Mouse (Mus musculus) myocyte (in vitro differentiated cells): ENCODE measurements at regions not wholly inside any gene's neighbourhood (a gene's known extent, or its start where the extent isn't known, plus 50 kb on each side); places are given as distances from the start of the nearest gene placed in this dataset.

ENCODE experiments used
- H3K27me3 ChIP-seq: one replicate; pipeline ENCODE4 v1.6.1; 2011; ENCODE audit not compliant: control insufficient read depth, insufficient read depth, insufficient read length
- H3K36me3 ChIP-seq: one replicate; pipeline ENCODE4 v1.6.1; 2011; ENCODE audit not compliant: control insufficient read depth, insufficient read depth
- H3K4me2 ChIP-seq: one replicate; pipeline ENCODE4 v1.6.1; 2011; ENCODE audit warnings: low read depth, control low read depth
- H3K4me3 ChIP-seq: one replicate; pipeline ENCODE4 v1.5.1; 2011; ENCODE audit warnings: mild to moderate bottlenecking, control low read depth, moderate library complexity
- H3K79me2 ChIP-seq: one replicate; pipeline ENCODE4 v1.6.1; 2011; ENCODE audit not compliant: control insufficient read depth, insufficient read depth
- H3ac ChIP-seq: one replicate; pipeline ENCODE4 v1.6.1; 2011; ENCODE audit not compliant: control insufficient read depth, insufficient read length
- CEBPB ChIP-seq: IDR thresholded peaks from 2 replicates; pipeline ENCODE4 v1.6.1; 2011; ENCODE audit warnings: mild to moderate bottlenecking, moderate library complexity; ENCODE audit not compliant: poor library complexity, insufficient read depth, severe bottlenecking
- E2F4 ChIP-seq: IDR thresholded peaks from one replicate; pipeline ENCODE4 v1.6.1; 2011; ENCODE audit warnings: mild to moderate bottlenecking, control low read depth, moderate library complexity; ENCODE audit not compliant: insufficient read depth
- MAX ChIP-seq: IDR thresholded peaks from one replicate; pipeline ENCODE4 v1.6.1; 2011; ENCODE audit warnings: low read depth, mild to moderate bottlenecking, control low read depth
- MYOD1 ChIP-seq, 3 experiments: IDR thresholded peaks; one replicate each; pipeline ENCODE4 v1.6.1; 2011; ENCODE audit warnings: control low read depth in 2 of 3, low read depth in 2 of 3, mild to moderate bottlenecking in 2 of 3, moderate library complexity in 1 of 3; ENCODE audit not compliant: insufficient read length in 2 of 3, control insufficient read depth in 1 of 3
- MYOG ChIP-seq, 3 experiments: IDR thresholded peaks; one replicate each; pipeline ENCODE4 v1.6.1; 2011; ENCODE audit warnings: control low read depth in 2 of 3, low read depth in 2 of 3, mild to moderate bottlenecking in 2 of 3; ENCODE audit not compliant: insufficient read length in 2 of 3, control insufficient read depth in 1 of 3, insufficient read depth in 1 of 3
- POLR2A ChIP-seq: IDR thresholded peaks from one replicate; pipeline ENCODE4 v1.6.1; 2011; ENCODE audit warnings: low read depth, mild to moderate bottlenecking, control low read depth, moderate library complexity; ENCODE audit not compliant: insufficient read length
- POLR2AphosphoS2 ChIP-seq: IDR thresholded peaks from one replicate; pipeline ENCODE4 v1.6.1; 2011; ENCODE audit warnings: low read depth, control low read depth; ENCODE audit not compliant: insufficient read length
- REST ChIP-seq: IDR thresholded peaks from one replicate; pipeline ENCODE4 v1.6.1; 2011; ENCODE audit warnings: mild to moderate bottlenecking, control low read depth, moderate library complexity; ENCODE audit not compliant: insufficient read depth, insufficient read length
- SRF ChIP-seq: IDR thresholded peaks from one replicate; pipeline ENCODE4 v1.6.1; 2011; ENCODE audit warnings: low read depth; ENCODE audit not compliant: control insufficient read depth, insufficient read length
- TCF12 ChIP-seq: IDR thresholded peaks from one replicate; pipeline ENCODE4 v1.6.1; 2011; ENCODE audit warnings: mild to moderate bottlenecking, control low read depth; ENCODE audit not compliant: poor library complexity, insufficient read depth, severe bottlenecking
- TCF3 ChIP-seq: IDR thresholded peaks from one replicate; pipeline ENCODE4 v1.6.1; 2011; ENCODE audit warnings: low read depth, control low read depth; ENCODE audit not compliant: insufficient read length
- USF1 ChIP-seq: IDR thresholded peaks from one replicate; pipeline ENCODE4 v1.6.1; 2011; ENCODE audit warnings: low read depth, mild to moderate bottlenecking, control low read depth, moderate library complexity

- Histone ChIP-seq H3K27me3 (no peaks in the 10 kb centered on the region), H3K4me2 (no peak overlapping the region), H3ac (no peak overlapping the region), H3K79me2 (no peaks in the 10 kb centered on the region), H3K36me3 (no peaks in the 10 kb centered on the region), H3K4me3 (no peak overlapping the region)
- no peak for TF ChIP-seq MAX
- TF ChIP-seq POLR2AphosphoS2: no peak
- TF ChIP-seq TCF3: no peak
Observed at GRCm38 (mm10) chr9:98684336-98684735, 82.9 kb upstream of the Mrps22 start.

DNA sequence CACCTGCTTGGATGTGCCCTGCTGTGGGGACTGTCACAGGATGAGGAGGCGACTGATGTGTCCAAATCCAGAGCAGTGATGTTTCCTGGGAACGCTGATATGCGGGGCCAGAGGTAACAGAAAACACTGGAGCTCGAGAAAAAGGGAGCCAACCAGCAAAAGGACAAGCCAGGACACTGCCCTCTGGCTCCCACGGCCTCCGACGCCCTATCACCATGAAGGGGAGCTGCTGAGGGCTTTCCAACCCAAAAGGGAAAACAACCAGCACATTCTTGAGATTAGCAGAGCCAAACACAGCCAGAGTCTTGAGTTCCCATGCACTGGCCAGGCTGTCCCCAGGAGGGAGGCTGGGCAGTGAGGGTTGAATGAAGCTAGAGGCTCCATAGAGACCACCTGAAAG is 74.2 kb upstream of the Mrps22 start:
- peaks cover 5% of the 10 kb centered on the region for H3K27me3 ChIP-seq
- no peaks in the 10 kb centered on the region for H3K79me2 ChIP-seq
- H3ac ChIP-seq: no peak overlapping the region
- H3K36me3 ChIP-seq: no peaks in the 10 kb centered on the region
- no peak overlapping the region for H3K4me2 ChIP-seq
- TF ChIP-seq E2F4 (no peak), REST (no peak), MYOG (IDR thresholded peaks at IDR 0.05; ENCODE audit: control insufficient read depth in 1 of 3, insufficient read depth in 1 of 3, insufficient read length in 2 of 3, low read depth in 2 of 3) (no peak), POLR2AphosphoS2 (no peak), SRF (no peak), MYOD1 (IDR thresholded peaks at IDR 0.05; ENCODE audit: control insufficient read depth in 1 of 3, insufficient read length in 2 of 3, low read depth in 2 of 3) (no peak), TCF12 (no peak)
- no peak overlapping the region for H3K4me3 ChIP-seq

- peaks cover 5% of the 10 kb centered on the region for H3K27me3 ChIP-seq
- no peak overlapping the region for H3ac ChIP-seq
- no peak overlapping the region for H3K4me3 ChIP-seq
- H3K4me2 ChIP-seq: no peak overlapping the region
- no peaks in the 10 kb centered on the region for H3K36me3 ChIP-seq
- H3K79me2 ChIP-seq: no peaks in the 10 kb centered on the region
- TF ChIP-seq USF1 (no peak), CEBPB (no peak), SRF (no peak), MAX (no peak), REST (no peak), POLR2AphosphoS2 (no peak), POLR2A (no peak), TCF12 (no peak), MYOG (IDR thresholded peaks at IDR 0.05; ENCODE audit: control insufficient read depth in 1 of 3, insufficient read depth in 1 of 3, insufficient read length in 2 of 3, low read depth in 2 of 3) (no peak)
Observed at GRCm38 (mm10) chr9:98673461-98674114, 72.1 kb upstream of the Mrps22 start.

- Histone ChIP-seq H3K36me3 (no peaks in the 10 kb centered on the region), H3K27me3 (peaks cover 5% of the 10 kb centered on the region), H3K4me3 (no peak overlapping the region), H3K4me2 (no peak overlapping the region), H3ac (no peak overlapping the region), H3K79me2 (no peaks in the 10 kb centered on the region)
- TF ChIP-seq MYOG (IDR thresholded peaks at IDR 0.05; ENCODE audit: control insufficient read depth in 1 of 3, insufficient read depth in 1 of 3, insufficient read length in 2 of 3, low read depth in 2 of 3) (no peak), MAX (no peak), REST (no peak), USF1 (no peak), E2F4 (no peak), CEBPB (no peak), MYOD1 (IDR thresholded peaks at IDR 0.05; ENCODE audit: control insufficient read depth in 1 of 3, insufficient read length in 2 of 3, low read depth in 2 of 3) (no peak), POLR2AphosphoS2 (no peak), SRF (no peak), TCF3 (no peak), TCF12 (no peak), POLR2A (no peak)
Observed at GRCm38 (mm10) chr9:98672361-98672760, 70.9 kb upstream of the Mrps22 start.

GRCm38 (mm10) chr9:98668423-98669330 is 67.2 kb upstream of the Mrps22 start:
- H3K27me3 ChIP-seq: peaks cover 3% of the 10 kb centered on the region
- H3K4me2 ChIP-seq: peak overlapping the region; percentile 42
- TF ChIP-seq POLR2AphosphoS2 (no peak), TCF3 (no peak), MAX (no peak), CEBPB (no peak), MYOD1 (IDR thresholded peaks at IDR 0.05; ENCODE audit: control insufficient read depth in 1 of 3, insufficient read length in 2 of 3, low read depth in 2 of 3) (no peak), POLR2A (no peak)
- H3K36me3 ChIP-seq: no peaks in the 10 kb centered on the region
- no peak overlapping the region for H3ac ChIP-seq
- H3K4me3 ChIP-seq: no peak overlapping the region
- H3K79me2 ChIP-seq: no peaks in the 10 kb centered on the region
